Mouse (Mus musculus) lung, postnatal 0 days (tissue): ENCODE measurements around the gene Thrap3.

Source experiments
- CTCF ChIP-seq: IDR thresholded peaks from 2 replicates; pipeline ENCODE4 v1.5.1; 2016; ENCODE audit warnings: antibody characterized with exemption, mild to moderate bottlenecking
- EP300 ChIP-seq: IDR thresholded peaks from 2 replicates; pipeline ENCODE4 v1.6.1; 2016; ENCODE audit warnings: antibody characterized with exemption, mild to moderate bottlenecking, control low read depth

- no peak for TF ChIP-seq CTCF
- no peak for TF ChIP-seq EP300
Measured at GRCm38 (mm10) chr4:126147533-126148160, 54.9 kb downstream of the Thrap3 start, which contains the start of gene Eva1b.
